Mouse (Mus musculus) CH12.LX (cell line): Measurements from ENCODE around the gene Cybc1.

ENCODE experiments used
- BHLHE40 ChIP-seq: IDR thresholded peaks from 2 replicates; pipeline ENCODE4 v1.6.1; 2011; ENCODE audit warnings: mild to moderate bottlenecking, low read depth, low read length, improper control_type of control experiment
- E2F4 ChIP-seq: IDR thresholded peaks from 2 replicates; pipeline ENCODE4 v1.6.1; 2011; ENCODE audit warnings: low read depth, low read length, improper control_type of control experiment; ENCODE audit not compliant: insufficient replicate concordance
- JUN ChIP-seq: IDR thresholded peaks from 2 replicates; pipeline ENCODE4 v1.6.1; 2011; ENCODE audit warnings: low read depth, mild to moderate bottlenecking, low read length, improper control_type of control experiment, moderate library complexity; ENCODE audit not compliant: insufficient read depth
- KAT2A ChIP-seq: IDR thresholded peaks from 2 replicates; pipeline ENCODE4 v1.6.1; 2012; ENCODE audit warnings: low read length, improper control_type of control experiment, inconsistent platforms; ENCODE audit not compliant: insufficient replicate concordance
- MEF2A ChIP-seq: IDR thresholded peaks from 2 replicates; pipeline ENCODE4 v1.6.1; 2014; ENCODE audit warnings: low read depth, mild to moderate bottlenecking, inconsistent platforms, low read length, improper control_type of control experiment, borderline replicate concordance
- RCOR1 ChIP-seq: conservative IDR thresholded peaks from 2 replicates; pipeline ENCODE4 v1.6.1; 2012; ENCODE audit warnings: low read depth, mild to moderate bottlenecking, inconsistent platforms, low read length, improper control_type of control experiment
- USF1 ChIP-seq: IDR thresholded peaks from 2 replicates; pipeline ENCODE4 v1.6.1; 2014; ENCODE audit warnings: low read depth, mild to moderate bottlenecking, inconsistent platforms, low read length, improper control_type of control experiment

- TF ChIP-seq E2F4 (no peak), JUN (no peak), BHLHE40 (no peak), KAT2A (no peak), RCOR1 (no peak; the same call in 1 of the 2 replicates), USF1 (no peak), MEF2A (no peak)
Observed at GRCm38 (mm10) chr11:121228129-121229017, 749 bp downstream of the Cybc1 start.
